Mouse (Mus musculus) stomach, postnatal 0 days (tissue): ENCODE measurements around the gene Rnf166.

Experiments
- CTCF ChIP-seq: IDR thresholded peaks from 2 replicates; pipeline ENCODE4 v1.5.1; 2016; ENCODE audit warnings: antibody characterized with exemption, low read depth, mild to moderate bottlenecking, moderate library complexity
- EP300 ChIP-seq: optimal IDR thresholded peaks from 2 replicates; pipeline ENCODE3; 2016; ENCODE audit warnings: antibody characterized with exemption

GRCm38 (mm10) chr8:122445203-122445602 lies 30.7 kb downstream of the Rnf166 start:
- no peak for TF ChIP-seq EP300
- TF ChIP-seq CTCF = peak; percentile 59
